Mouse (Mus musculus) embryonic facial prominence, embryonic 12.5 days (tissue): ENCODE data around the gene Dlg2. TPM values are rescaled to one million over a fixed set of nuclear protein-coding genes. Genes with fewer than 3 reads are reported as not detected.
A peak's percentile ranks its signal among the peaks of the same experiment; 100 is the strongest.

Experiments
- ATAC-seq: fragments of 200-750 bp; cut with Nextera tagmentation; 2 replicates; pipeline ENCODE4 v1.8.0; 2017; ENCODE audit not compliant: insufficient number of reproducible peaks, insufficient read depth, low FRiP score, low TSS enrichment
- H3K27ac ChIP-seq: fragments of 300-500 bp; sonication (generic); 2 replicates; pipeline ENCODE4 v1.5.1; 2016; ENCODE audit warnings: mild to moderate bottlenecking
- H3K27me3 ChIP-seq: fragments of 300-500 bp; sonication (generic); 2 replicates; pipeline ENCODE4 v1.6.1; 2016; ENCODE audit warnings: mild to moderate bottlenecking, moderate library complexity
- H3K36me3 ChIP-seq: fragments of 300-500 bp; sonication (generic); 2 replicates; pipeline ENCODE4 v1.6.1; 2016; ENCODE audit warnings: mild to moderate bottlenecking
- H3K4me1 ChIP-seq: fragments of 300-500 bp; sonication (generic); 2 replicates; pipeline ENCODE4 v1.6.1; 2016
- H3K4me2 ChIP-seq: fragments of 300-500 bp; sonication (generic); replicated peaks from 2 replicates; pipeline ENCODE4 v1.6.1; 2016; ENCODE audit warnings: mild to moderate bottlenecking, moderate library complexity
- H3K4me3 ChIP-seq: fragments of 300-500 bp; sonication (generic); 2 replicates; pipeline ENCODE4 v1.5.1; 2016; ENCODE audit warnings: mild to moderate bottlenecking
- H3K9ac ChIP-seq: fragments of 300-500 bp; sonication (generic); 2 replicates; pipeline ENCODE4 v1.6.1; 2016; ENCODE audit warnings: mild to moderate bottlenecking, moderate library complexity
- H3K9me3 ChIP-seq: fragments of 300-500 bp; sonication (generic); 2 replicates; pipeline ENCODE4 v1.6.1; 2016; ENCODE audit warnings: mild to moderate bottlenecking, moderate library complexity
- WGBS: fragments of 180-500 bp; shearing (Covaris S2); methylation state at CpG from one replicate; pipeline ENCODE4 v1.1.7; 2016; 5-methylcytosine and 5-hydroxymethylcytosine counted together
- polyA plus RNA-seq: library from polyadenylated mRNA; unstranded; fragments of >200 nt; fragmentation: Nextera tagmentation; extraction: Ambion mirVana; gene quantifications from 2 replicates; pipeline ENCODE4 v1.2.1, GENCODE M21; 2016

The Dlg2 gene
- polyA plus RNA-seq, 1 experiment from 2014 or later = 11.0 TPM

DNA sequence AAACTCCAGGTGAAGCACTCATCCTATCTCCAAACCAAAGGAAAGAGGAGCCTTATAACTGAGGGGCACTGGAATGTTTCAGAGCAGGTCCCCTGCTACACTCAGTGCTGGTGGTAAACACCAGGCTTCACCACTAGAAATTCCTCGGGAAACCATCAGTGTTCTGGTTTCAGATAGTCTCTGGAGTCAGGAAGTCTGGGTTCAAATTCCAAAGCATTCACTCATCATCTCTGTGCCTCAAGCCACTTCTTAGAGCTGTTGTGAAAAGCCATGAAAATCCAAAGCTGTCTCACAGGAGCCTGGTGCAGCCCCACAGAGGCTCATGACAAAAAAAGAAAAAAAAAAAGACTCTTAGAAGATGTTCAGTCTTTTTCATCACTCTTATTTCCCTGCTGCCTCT, 1369.3 kb downstream of the Dlg2 start:
- Histone ChIP-seq H3K36me3 (no peaks in the 10 kb centered on the region), H3K27ac (no peak overlapping the region), H3K4me1 (no peaks in the 10 kb centered on the region), H3K9ac (no peak overlapping the region), H3K4me3 (no peak overlapping the region), H3K9me3 (no peaks in the 10 kb centered on the region), H3K4me2 (no peak overlapping the region), H3K27me3 (no peaks in the 10 kb centered on the region)
- 16% methylated on average over 1 of the region's 1 CpGs for WGBS
- no peak for ATAC-seq

DNA sequence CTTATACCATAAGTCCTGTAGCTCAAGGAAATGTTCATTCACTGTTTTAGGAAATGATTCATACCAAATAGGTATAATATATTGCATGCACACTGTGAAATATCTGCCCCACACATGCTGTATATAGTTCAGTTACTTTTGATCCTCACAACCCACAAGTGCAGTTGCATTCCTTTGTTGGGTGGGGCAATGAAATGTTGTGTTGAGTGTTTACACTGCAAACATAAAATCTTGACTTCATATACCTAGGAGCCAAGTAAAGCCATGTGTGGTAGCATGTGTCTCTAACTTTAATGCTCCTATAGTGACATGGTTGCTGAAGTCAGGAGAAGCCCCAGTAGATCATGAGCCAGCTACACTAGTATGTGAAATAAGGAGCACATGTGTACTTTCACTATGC, 1372.9 kb downstream of the Dlg2 start:
- no peaks in the 10 kb centered on the region for H3K9me3 ChIP-seq
- ATAC-seq = no peak
- no peak overlapping the region for H3K27ac ChIP-seq

DNA sequence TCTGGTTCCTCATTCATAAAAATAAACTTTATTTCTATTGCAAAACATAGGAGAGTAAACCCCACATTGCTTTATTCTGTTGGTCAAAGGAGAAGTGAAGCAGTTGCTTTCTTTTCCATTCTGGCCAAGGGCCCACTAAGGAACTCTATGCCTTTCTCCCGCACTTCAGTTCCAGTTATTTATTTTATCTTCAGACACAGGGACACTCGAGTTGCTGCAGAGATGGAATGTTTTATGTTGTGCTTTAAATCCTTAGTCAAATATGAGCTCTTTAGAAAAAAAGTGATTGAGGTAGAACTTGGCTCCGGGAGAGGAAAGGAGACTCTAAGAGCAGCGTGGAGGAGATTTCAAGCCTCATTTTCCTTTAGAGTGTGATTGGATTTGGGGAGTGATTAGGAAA, 1377.2 kb downstream of the Dlg2 start:
- Histone ChIP-seq H3K27ac (no peak overlapping the region), H3K9ac (no peak overlapping the region), H3K4me1 (no peaks in the 10 kb centered on the region), H3K27me3 (no peaks in the 10 kb centered on the region), H3K36me3 (no peaks in the 10 kb centered on the region), H3K4me2 (no peak overlapping the region), H3K9me3 (no peaks in the 10 kb centered on the region), H3K4me3 (no peak overlapping the region)
- WGBS = 57% methylated on average over 4 of the region's 4 CpGs
- no peak for ATAC-seq

More for the DNA sequence above, 1372.9 kb downstream of the Dlg2 start:
- Histone ChIP-seq H3K36me3 (no peaks in the 10 kb centered on the region), H3K9ac (no peak overlapping the region), H3K27me3 (no peaks in the 10 kb centered on the region), H3K4me3 (no peak overlapping the region), H3K4me1 (no peaks in the 10 kb centered on the region), H3K4me2 (no peak overlapping the region)

DNA sequence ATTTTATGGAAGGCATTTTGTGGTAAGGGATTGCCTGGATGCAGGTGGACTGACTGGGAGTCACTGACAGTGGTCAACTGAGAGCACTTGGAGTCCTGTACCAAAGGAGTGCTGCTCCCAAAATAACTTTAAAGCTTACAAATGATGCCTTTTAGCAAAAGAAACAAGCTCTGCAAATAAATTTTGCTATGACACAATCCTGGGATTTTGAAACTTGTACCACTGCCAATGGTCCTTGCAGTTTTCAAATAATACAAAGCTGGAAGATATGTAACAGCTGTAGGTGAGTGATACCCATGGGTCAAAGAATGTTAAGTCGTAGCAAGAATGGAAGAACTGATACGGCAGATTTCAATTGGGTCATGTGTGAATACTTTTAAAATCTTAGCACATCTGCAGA, 1380.5 kb downstream of the Dlg2 start:
- Histone ChIP-seq H3K4me2 (no peak overlapping the region), H3K9me3 (no peaks in the 10 kb centered on the region), H3K27ac (no peak overlapping the region), H3K9ac (no peak overlapping the region), H3K27me3 (no peaks in the 10 kb centered on the region), H3K4me1 (no peaks in the 10 kb centered on the region), H3K36me3 (no peaks in the 10 kb centered on the region), H3K4me3 (no peak overlapping the region)
- ATAC-seq = no peak
- WGBS = 83% methylated on average over 2 of the region's 2 CpGs

DNA sequence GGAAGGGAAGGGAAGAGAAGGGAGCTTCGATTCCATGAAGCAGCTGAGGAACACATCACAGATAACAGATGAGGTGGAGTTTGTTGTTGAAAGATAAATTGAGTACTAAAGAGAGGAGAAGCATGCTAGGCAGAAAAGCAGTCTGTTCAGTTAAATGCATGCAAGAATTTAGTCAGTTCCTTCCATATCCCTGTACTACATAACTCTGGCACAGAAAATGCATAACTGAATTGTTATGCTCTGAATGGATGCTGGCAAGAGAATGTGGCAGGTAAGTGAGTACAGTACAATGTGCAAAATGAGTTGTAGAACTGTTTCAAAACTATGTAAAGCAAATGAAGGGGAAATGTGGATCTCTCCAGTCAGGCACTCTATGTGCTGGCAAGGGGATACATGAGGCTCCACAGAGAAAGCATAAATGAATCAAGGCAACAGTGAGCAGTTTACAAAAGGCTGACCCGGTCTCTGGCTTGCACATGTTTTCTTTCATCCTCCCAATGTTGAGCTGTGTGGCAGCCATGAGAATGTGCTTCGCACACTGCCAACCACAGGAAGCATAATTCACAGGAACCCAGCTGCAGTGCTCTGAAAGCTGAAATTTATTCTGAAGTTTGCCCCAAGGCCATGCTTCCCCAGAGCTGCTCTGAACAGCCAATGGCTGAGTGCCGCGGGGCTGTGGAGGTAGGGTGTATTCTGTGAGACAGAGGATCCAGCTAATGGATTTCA, 1386.5 kb downstream of the Dlg2 start:
- H3K4me3 ChIP-seq = no peak overlapping the region
- no peaks in the 10 kb centered on the region for H3K4me1 ChIP-seq
- H3K9ac ChIP-seq = no peak overlapping the region
- no peak for ATAC-seq
- H3K9me3 ChIP-seq = no peaks in the 10 kb centered on the region
- no peak overlapping the region for H3K4me2 ChIP-seq
- WGBS = 48% methylated on average over 5 of the region's 5 CpGs
- no peaks in the 10 kb centered on the region for H3K36me3 ChIP-seq
- 0 out of 2 replicates have a peak overlapping the region, but pooled peaks have one; percentile 36 for H3K27ac ChIP-seq
- H3K27me3 ChIP-seq = no peaks in the 10 kb centered on the region

DNA sequence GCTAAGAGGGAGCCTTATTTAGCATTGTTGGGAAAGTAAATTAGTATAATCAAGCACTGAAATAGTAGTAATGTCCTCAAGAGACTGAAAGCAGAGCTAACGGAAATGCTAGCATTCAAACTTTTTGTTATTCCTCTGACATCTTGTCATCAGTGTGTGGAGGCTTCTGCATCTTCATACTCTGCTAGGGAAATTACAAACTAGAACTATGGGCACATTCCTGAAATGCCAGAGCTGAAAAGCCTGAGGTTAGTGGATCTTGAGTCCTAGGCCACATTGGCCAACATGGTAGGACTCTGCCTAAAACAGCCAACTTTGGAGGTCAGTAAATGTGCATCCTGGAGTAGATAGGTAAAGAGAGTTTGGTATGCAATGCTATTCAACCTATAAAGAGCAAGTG, 1392.4 kb downstream of the Dlg2 start:
- Histone ChIP-seq H3K4me2 (no peak overlapping the region), H3K9me3 (no peaks in the 10 kb centered on the region), H3K27ac (no peak overlapping the region), H3K4me3 (no peak overlapping the region), H3K27me3 (no peaks in the 10 kb centered on the region), H3K4me1 (no peaks in the 10 kb centered on the region), H3K9ac (no peak overlapping the region), H3K36me3 (no peaks in the 10 kb centered on the region)
- WGBS = 63% methylated on average over 1 of the region's 1 CpGs
- ATAC-seq = no peak

DNA sequence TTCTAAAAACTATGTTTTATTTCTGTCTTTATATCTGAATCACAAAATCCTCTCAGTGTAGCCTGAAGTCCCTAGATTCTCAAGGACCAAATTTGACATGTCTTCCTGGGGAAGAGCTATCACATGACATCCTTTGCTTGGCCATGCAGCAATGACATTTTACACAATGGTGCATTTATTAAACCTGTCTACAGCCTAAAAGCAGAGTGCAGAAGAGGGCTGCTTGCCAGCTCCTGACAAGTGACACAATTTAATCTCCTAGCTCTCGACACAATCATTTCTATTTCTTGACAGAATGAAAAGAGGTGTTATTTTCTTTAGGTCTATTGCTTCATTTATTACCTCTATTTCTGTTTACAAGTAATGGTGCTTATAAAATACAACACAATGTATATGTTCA, 1400.4 kb downstream of the Dlg2 start:
- no peak for ATAC-seq
- Histone ChIP-seq H3K27me3 (no peaks in the 10 kb centered on the region), H3K9me3 (no peaks in the 10 kb centered on the region), H3K4me3 (no peak overlapping the region), H3K9ac (no peak overlapping the region), H3K36me3 (no peaks in the 10 kb centered on the region), H3K4me2 (no peak overlapping the region), H3K4me1 (no peaks in the 10 kb centered on the region), H3K27ac (no peak overlapping the region)
- 78% methylated on average over 1 of the region's 1 CpGs for WGBS

DNA sequence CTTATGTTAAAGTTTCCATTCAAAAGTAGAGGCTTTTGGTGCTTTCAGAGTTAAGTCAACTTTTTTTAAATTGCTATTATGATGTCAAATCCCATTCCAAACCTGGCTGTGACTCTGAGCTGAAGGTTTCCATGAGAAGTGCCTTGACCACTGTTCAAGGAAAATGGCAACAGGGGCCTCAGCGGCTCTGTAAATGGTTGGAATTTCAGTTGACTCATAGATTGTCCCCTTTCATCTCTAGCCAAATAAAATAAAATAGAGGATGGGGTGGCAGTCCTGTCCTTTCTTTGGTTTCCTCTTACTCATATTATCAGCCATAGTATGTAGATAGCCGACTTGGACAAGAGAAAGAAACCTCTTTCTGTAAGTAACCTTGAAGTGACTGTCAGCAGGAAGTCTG, 1401.3 kb downstream of the Dlg2 start:
- ATAC-seq = no peak
- H3K4me1 ChIP-seq = no peaks in the 10 kb centered on the region
- H3K4me3 ChIP-seq = no peak overlapping the region
- no peak overlapping the region for H3K27ac ChIP-seq
- H3K9me3 ChIP-seq = no peaks in the 10 kb centered on the region
- 87% methylated on average over 2 of the region's 2 CpGs for WGBS
- H3K9ac ChIP-seq = no peak overlapping the region
- H3K36me3 ChIP-seq = no peaks in the 10 kb centered on the region
- H3K27me3 ChIP-seq = no peaks in the 10 kb centered on the region
- no peak overlapping the region for H3K4me2 ChIP-seq

DNA sequence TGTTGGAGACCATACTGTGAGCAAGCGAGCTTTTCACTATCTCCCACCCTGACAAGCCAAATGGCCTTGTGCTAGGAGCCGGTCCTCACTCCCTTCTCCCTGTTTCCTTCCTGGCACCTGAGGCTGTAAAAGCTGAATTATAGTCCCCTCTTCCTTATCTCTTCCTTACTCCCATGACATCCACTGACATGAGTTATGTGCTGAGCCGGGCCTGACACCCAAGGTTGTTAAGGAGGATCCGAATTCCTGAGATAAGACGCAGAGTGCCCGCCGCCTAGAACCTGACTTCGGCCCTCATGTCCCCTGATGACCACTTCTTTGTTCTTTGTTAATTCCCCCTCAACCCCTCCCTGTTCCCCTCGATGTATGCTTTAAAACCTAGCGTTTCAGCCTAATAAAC, 1409.9 kb downstream of the Dlg2 start:
- Histone ChIP-seq H3K4me2 (no peak overlapping the region), H3K4me3 (no peak overlapping the region), H3K4me1 (no peaks in the 10 kb centered on the region), H3K27me3 (no peaks in the 10 kb centered on the region), H3K36me3 (no peaks in the 10 kb centered on the region), H3K27ac (no peak overlapping the region), H3K9me3 (no peaks in the 10 kb centered on the region), H3K9ac (no peak overlapping the region)
- WGBS = 90% methylated on average over 10 of the region's 10 CpGs
- no peak for ATAC-seq

DNA sequence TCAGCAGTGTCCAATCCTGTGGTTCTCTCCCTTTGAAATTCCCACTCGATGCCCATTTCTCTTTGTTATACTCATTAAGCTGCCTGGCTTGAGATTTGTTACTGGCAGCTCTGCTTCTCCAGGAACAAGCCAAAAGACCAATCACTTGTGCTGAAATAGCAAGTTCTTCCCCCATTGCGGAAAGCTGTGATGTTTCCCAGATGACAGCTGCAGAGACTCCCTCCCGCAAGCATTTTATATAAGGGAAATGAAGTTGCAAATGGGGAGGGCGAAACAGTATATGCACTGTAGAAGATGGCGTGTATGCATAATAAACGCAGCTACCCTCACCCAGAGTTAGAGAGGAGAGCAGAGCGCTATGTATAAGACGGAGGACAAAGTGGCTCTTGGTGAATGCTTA, 1417.5 kb downstream of the Dlg2 start:
- Histone ChIP-seq H3K36me3 (no peaks in the 10 kb centered on the region), H3K4me3 (no peak overlapping the region), H3K27ac (no peak overlapping the region), H3K9me3 (no peaks in the 10 kb centered on the region), H3K4me2 (no peak overlapping the region), H3K27me3 (no peaks in the 10 kb centered on the region), H3K9ac (no peak overlapping the region), H3K4me1 (no peaks in the 10 kb centered on the region)
- no peak for ATAC-seq
- 88% methylated on average over 8 of the region's 8 CpGs for WGBS

DNA sequence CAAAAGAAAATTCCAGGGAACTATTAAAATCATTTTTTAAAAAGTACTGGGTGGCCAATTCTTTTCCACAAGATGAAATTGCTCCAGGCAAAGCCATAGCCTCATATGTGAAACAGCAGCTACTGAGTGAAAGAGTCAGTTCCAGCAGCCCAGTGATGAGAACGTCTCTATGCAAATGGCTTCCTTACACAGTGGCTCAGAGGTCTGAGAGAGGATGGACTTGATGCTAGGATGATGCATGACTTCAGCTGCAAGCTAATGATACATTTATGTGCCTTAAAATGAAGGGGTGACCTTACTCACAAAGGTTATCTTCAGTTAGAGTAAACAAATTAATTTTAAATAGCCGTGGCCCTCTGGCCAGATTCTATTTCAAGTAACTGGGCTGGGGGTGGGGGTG, 1420.5 kb downstream of the Dlg2 start:
- Histone ChIP-seq H3K27ac (no peak overlapping the region), H3K9ac (no peak overlapping the region), H3K4me2 (no peak overlapping the region), H3K4me1 (no peaks in the 10 kb centered on the region), H3K27me3 (no peaks in the 10 kb centered on the region), H3K4me3 (no peak overlapping the region), H3K36me3 (no peaks in the 10 kb centered on the region), H3K9me3 (no peaks in the 10 kb centered on the region)
- no peak for ATAC-seq
- WGBS = 29% methylated on average over 2 of the region's 2 CpGs

DNA sequence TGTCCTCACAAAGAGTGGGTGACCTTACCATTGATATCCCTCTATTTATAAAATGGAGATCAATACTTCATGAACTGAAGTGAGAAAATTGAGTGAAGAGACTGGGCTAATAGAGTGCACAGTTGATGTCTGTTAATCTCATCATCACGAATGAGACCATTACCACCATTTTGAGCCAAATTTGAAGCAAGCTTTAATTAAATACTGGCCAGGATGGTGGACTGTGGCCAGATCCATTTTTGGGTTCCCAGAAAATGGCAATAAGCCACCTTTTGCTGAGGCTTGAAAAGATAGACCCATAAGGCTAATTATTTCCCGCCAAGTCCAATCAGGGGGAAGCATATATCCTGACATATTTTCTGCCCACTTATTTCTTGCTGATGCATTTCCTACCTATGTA, 1421.0 kb downstream of the Dlg2 start:
- Histone ChIP-seq H3K4me3 (no peak overlapping the region), H3K9ac (no peak overlapping the region), H3K4me2 (no peak overlapping the region), H3K36me3 (no peaks in the 10 kb centered on the region), H3K4me1 (no peaks in the 10 kb centered on the region), H3K27ac (no peak overlapping the region), H3K27me3 (no peaks in the 10 kb centered on the region), H3K9me3 (no peaks in the 10 kb centered on the region)
- ATAC-seq = no peak
- 76% methylated on average over 2 of the region's 2 CpGs for WGBS

DNA sequence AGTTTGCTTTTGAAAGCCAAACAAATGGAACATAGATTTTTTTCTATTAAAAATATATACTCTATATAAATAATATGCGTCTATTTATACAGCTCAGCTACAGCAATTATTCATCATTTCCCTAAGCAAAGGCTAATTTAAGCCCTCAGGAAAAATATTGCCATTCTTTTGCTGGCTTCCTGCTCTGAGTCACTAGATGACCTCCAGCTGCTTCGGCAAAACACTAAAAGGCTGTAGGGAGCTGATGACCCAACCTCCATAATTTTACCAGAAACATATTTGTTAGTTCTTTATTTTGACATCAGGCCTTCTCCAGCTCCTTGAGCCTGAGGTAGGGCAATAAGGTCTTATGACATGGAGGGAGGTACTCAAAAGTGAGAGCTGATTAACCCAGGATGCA, 1426.0 kb downstream of the Dlg2 start:
- 70% methylated on average over 2 of the region's 2 CpGs for WGBS
- H3K4me1 ChIP-seq = no peaks in the 10 kb centered on the region
- H3K27me3 ChIP-seq = no peaks in the 10 kb centered on the region
- H3K4me2 ChIP-seq = no peak overlapping the region
- H3K27ac ChIP-seq = no peak overlapping the region
- H3K4me3 ChIP-seq = no peak overlapping the region
- no peak overlapping the region for H3K9ac ChIP-seq
- no peaks in the 10 kb centered on the region for H3K36me3 ChIP-seq
- H3K9me3 ChIP-seq = no peaks in the 10 kb centered on the region
- no peak for ATAC-seq
